Mouse (Mus musculus) G1E-ER4 (cell line): Measurements from ENCODE around the gene Unc93a2. TPM values are rescaled to one million over a fixed set of nuclear protein-coding genes. Genes with fewer than 3 reads are reported as not detected.
"Not testable (repeated sequence)": the region's sequence is repeated elsewhere in the genome, so short reads cannot be mapped to it uniquely, and the experiment has no call there.

Source experiments
- GATA1 ChIP-seq: IDR thresholded peaks from one replicate; pipeline ENCODE4 v1.8.0; 2012; ENCODE audit warnings: low read length, inconsistent platforms
- polyA plus RNA-seq: library from polyadenylated mRNA; stranded (reverse); fragments of >175 nt; gene quantifications from 2 replicates; pipeline ENCODE4 v1.2.3, GENCODE M21; 2012

The Unc93a2 gene
- not detected in 2 replicates for polyA plus RNA-seq

DNA sequence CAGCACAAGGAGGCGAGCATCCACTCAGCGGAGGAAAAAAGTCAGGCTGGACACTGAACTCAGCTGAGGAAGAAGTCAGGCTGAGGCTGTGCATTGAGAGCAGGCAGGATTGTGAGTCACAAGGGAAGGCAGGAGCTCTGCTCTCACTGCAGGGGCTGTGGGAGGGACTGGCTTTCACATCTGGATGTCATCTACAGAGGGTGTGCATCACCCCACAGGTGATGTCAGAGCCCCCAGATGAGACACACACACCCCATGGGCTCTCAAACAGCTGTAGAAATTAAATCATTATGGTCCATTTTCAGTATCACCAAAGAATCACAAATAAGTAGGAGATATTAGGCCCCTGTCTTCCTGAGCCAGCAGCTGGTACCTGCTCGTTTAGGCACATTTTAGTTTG, at the start of gene Unc93a2:
Unc93a2 (minus strand) TSS at position 101 of the 400 bp plus-strand sequence.
- not testable (repeated sequence) for TF ChIP-seq GATA1

DNA sequence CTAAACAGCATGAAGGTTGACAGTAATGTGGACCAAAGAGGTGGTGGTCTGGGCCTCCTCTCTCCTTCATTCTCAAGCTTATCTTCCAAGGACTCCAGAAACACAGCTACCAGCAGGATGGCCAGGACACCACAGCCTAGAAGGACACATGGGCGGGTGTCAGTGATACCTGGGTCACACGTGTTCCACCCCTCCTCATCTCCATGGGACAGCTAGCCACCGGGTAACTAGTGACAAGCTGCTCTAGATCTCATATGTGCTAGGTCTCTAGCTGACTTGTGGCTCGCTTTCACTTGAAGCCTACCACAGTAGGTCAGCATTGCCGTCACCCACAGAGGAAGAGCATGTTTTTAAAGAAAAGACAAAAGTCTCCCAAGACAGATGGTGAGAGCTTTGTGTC, 13.4 kb downstream of the Unc93a2 start, which contains the start of gene Gm49630:
Gm49630 (minus strand) TSS at position 101 of the 400 bp plus-strand sequence.
- not testable (repeated sequence) for TF ChIP-seq GATA1

DNA sequence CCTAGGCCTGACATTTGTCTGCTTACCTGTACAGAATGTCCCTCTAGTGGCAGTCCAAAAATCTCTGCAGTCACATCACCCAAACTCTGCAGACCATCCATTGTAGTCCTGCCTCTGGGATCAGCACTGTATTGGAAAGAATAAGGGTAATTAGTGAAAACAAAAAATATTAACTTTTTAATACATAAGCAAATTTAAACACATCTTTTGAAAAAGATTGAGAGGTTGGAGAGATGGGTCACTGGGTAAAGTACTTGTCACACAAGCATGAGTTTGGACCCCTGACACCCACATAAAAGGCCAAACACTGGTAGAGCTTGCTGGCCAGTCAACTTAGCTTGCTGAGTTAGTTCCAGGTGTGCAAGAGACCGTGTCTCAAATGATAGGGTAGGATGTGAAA, 32.7 kb downstream of the Unc93a2 start, which contains the start of gene Ttll2:
Ttll2 (minus strand) TSS at position 101 of the 400 bp plus-strand sequence.
- not testable (repeated sequence) for TF ChIP-seq GATA1

DNA sequence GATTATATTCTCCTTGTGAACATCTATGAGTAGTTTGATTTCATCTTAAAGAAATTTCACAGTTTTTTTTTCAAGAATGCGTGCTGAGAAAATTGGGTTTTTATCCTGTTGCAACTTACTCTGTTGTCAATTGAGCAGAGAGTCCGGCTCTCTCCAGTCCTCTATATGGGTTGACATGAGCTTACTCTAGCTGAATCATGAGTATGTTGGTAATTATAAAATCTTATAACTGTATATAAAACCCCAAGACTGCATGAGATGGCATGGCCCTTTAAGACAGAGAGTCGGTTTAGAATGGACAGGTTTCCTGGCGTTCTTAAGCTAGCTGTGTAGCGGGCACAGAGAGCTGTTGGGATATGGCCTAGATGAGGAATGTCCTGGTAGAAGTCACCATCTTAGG, 60.9 kb downstream of the Unc93a2 start, which contains the start of gene Tcp10a:
Tcp10a (plus strand) TSS at position 301 of the 400 bp plus-strand sequence.
- not testable (repeated sequence) for TF ChIP-seq GATA1

Other genes with a start within 250 kb of the Unc93a2 start
- gene Rps6ka2, start 215.3 kb downstream of the Unc93a2 start, polyA plus RNA-seq: 0.02 TPM in 1 of 2 replicates, not detected in the other
- gene Tcp10a, start 60.8 kb downstream of the Unc93a2 start, polyA plus RNA-seq: not detected in 2 replicates
- not detected in 2 replicates for gene Ttll2, start 32.8 kb downstream of the Unc93a2 start, polyA plus RNA-seq
- gene Gm49630, start 13.5 kb downstream of the Unc93a2 start, polyA plus RNA-seq: not detected in 2 replicates